Comparison of ENCODE assay signal across 10 mouse cellular contexts in the genomic region with DNA sequence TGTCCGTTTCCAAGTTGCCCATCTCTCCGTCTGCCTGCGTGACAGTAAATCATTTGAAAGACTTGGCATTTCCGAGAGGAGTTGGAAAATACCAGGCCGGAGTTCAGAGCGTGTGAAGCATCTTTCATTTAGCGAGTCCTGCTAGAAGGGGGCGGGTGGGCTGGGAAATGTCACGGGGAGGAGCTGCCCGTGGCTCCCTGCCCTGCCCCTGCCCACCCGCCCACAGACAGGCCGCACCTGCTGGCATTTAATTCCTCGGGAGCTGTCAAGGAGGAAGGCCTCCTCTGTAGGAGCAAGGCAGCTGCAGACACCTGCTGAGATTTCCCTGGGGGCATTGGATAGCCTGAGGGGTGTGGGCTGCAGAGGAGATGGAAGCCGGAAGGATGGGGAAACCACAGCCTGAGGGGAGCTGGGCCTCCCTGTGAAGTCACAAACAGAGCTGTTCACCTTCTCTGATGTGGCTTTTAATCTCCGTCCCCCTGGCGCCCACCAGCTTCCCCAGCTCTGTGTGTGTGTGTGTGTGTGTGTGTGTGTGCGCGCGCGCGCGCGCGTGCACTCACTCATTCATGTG.
DNase-seq lines count a peak whose midpoint lies in the region; ATAC-seq lines count a peak whose summit lies in the region.
"Had no signal": no experiment of that assay in that cellular context is flagged by ENCODE, and none has a peak within 500 bp of the region (broad histone marks: within the 10 kb centered on the region; RNA-seq: fewer than 3 reads in every experiment).

No protein-coding gene starts in this region.

- peak; percentile 37; the same call in 1 of the 2 replicates for ATAC-seq in hindbrain, embryonic 12.5 days (ENCODE audit: low FRiP score)
- ATAC-seq in neural tube, embryonic 13.5 days (ENCODE audit: low read depth) = 0 out of 2 replicates have a peak, but pooled peaks have one; percentile 30
- no peak for ATAC-seq in frontal cortex, adult (ENCODE audit: low TSS enrichment)
- ATAC-seq: liver, embryonic 12.5 days; Patski had no signal

- no peak overlapping the region for H3K9ac ChIP-seq in hindbrain, embryonic 12.5 days
- H3K9ac ChIP-seq in neural tube, embryonic 13.5 days = 0 out of 2 replicates have a peak overlapping the region, but pooled peaks have one; percentile 17
- H3K9ac ChIP-seq: liver, embryonic 12.5 days had no signal

- H3K4me3 ChIP-seq in hindbrain, embryonic 12.5 days = no peak overlapping the region
- H3K4me3 ChIP-seq in neural tube, embryonic 13.5 days = no peak overlapping the region
- H3K4me3 ChIP-seq: liver, embryonic 12.5 days had no signal

- no peak overlapping the region for H3K27ac ChIP-seq in hindbrain, embryonic 12.5 days
- H3K27ac ChIP-seq in neural tube, embryonic 13.5 days (replicated peaks) = no peak overlapping the region
- H3K27ac ChIP-seq: liver, embryonic 12.5 days had no signal

- no peaks in the 10 kb centered on the region for H3K9me3 ChIP-seq in hindbrain, embryonic 12.5 days (replicated peaks)
- H3K9me3 ChIP-seq in neural tube, embryonic 13.5 days = no peaks in the 10 kb centered on the region
- H3K9me3 ChIP-seq: liver, embryonic 12.5 days had no signal

- peak; percentile 53 to 58 for DNase-seq in kidney, postnatal 4 days
- no peak for DNase-seq in kidney, postnatal 25 days
- peak; percentile 8 for DNase-seq in c-Kit-positive CD71-negative TER-119-negative erythroid progenitor cells, embryonic 14.5 days (ENCODE audit: low read depth)
- DNase-seq in natural killer cell, adult 2 months (ENCODE audit: low spot score in 2 of 2) = no peak
- DNase-seq: cerebellum, adult 2 months had no signal

- peaks cover 15% of the 10 kb centered on the region for H3K27me3 ChIP-seq in hindbrain, embryonic 12.5 days
- peaks cover 50% of the 10 kb centered on the region for H3K27me3 ChIP-seq in neural tube, embryonic 13.5 days
- H3K27me3 ChIP-seq: Patski had no signal

- no peaks in the 10 kb centered on the region for H3K36me3 ChIP-seq in hindbrain, embryonic 12.5 days
- H3K36me3 ChIP-seq in neural tube, embryonic 13.5 days = no peaks in the 10 kb centered on the region
- H3K36me3 ChIP-seq: liver, embryonic 12.5 days had no signal

- H3K4me1 ChIP-seq in hindbrain, embryonic 12.5 days = peaks cover 19% of the 10 kb centered on the region
- peaks cover 21% of the 10 kb centered on the region for H3K4me1 ChIP-seq in neural tube, embryonic 13.5 days (replicated peaks)
- H3K4me1 ChIP-seq: liver, embryonic 12.5 days had no signal

- WGBS in hindbrain, embryonic 12.5 days = 40% methylated on average over 24 of the region's 24 CpGs
- 38% methylated on average over 24 of the region's 24 CpGs for WGBS in neural tube, embryonic 13.5 days

- 0 out of 2 replicates have a peak overlapping the region, but pooled peaks have one; percentile 1 for H3K4me2 ChIP-seq in hindbrain, embryonic 12.5 days (replicated peaks)
- H3K4me2 ChIP-seq in neural tube, embryonic 13.5 days = 0 out of 2 replicates have a peak overlapping the region, but pooled peaks have one; percentile 18
- H3K4me2 ChIP-seq: liver, embryonic 12.5 days had no signal

Comparison
In these comparisons a context has a peak if more than half of its experiments do, and no peak if none do; other contexts are left out.
1. DNase-seq: peak in kidney, postnatal 4 days (2 of 2) and c-Kit-positive CD71-negative TER-119-negative erythroid progenitor cells, embryonic 14.5 days (single experiment); none in kidney, postnatal 25 days (0 of 2) and natural killer cell, adult 2 months (0 of 2).